In the genomic region with DNA sequence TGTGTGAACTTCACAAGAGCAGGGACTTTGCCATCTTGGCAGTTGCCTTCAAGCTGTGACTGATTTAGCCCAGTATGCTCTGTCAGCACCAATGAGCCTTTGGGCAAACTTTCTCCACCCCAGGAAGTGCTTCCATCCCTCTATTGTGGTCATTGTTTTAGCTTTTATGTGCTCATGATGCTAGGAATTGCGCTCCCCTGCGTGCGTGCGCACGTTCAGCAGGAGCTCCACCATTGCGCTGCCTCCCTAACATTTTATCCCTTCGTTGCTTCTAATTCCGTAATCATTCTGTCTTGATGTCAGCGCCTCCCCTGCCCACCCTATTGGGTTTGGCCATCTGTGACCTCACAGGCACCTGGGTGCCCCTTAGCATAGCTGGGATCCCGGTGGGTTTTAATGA, we compare ENCODE assay signal across 11 mouse cellular contexts. TPM values are rescaled to one million over a fixed set of nuclear protein-coding genes. Genes with fewer than 3 reads are reported as not detected.
DNase-seq lines count a peak whose midpoint lies in the region; ATAC-seq and TF ChIP-seq lines count a peak whose summit lies in the region.
"Had no signal": no experiment of that assay in that cellular context is flagged by ENCODE, and none has a peak within 500 bp of the region (broad histone marks: within the 10 kb centered on the region; RNA-seq: fewer than 3 reads in every experiment).

No protein-coding gene starts in this region.

- H3K27ac ChIP-seq in forebrain, embryonic 11.5 days (ENCODE audit: low read depth, low read length), result no peak overlapping the region
- no peak overlapping the region for H3K27ac ChIP-seq in forebrain, embryonic 14.5 days (ENCODE audit: low read depth, low read length)
- H3K27ac ChIP-seq in midbrain, embryonic 10.5 days (replicated peaks), result no peak overlapping the region
- no peak overlapping the region for H3K27ac ChIP-seq in midbrain, embryonic 16.5 days (ENCODE audit: low read length)
- H3K27ac ChIP-seq in intestine, embryonic 16.5 days (ENCODE audit: low read length), result no peak overlapping the region
- H3K27ac ChIP-seq in small intestine, adult 2 months (ENCODE audit: insufficient read depth, low read depth, low read length), result peak overlapping the region; percentile 94

- H3K36me3 ChIP-seq in forebrain, embryonic 11.5 days (ENCODE audit: control insufficient read depth, insufficient read depth, low read length), result no peaks in the 10 kb centered on the region
- no peaks in the 10 kb centered on the region for H3K36me3 ChIP-seq in forebrain, embryonic 14.5 days (ENCODE audit: control insufficient read depth, insufficient read depth, low read length)
- H3K36me3 ChIP-seq in midbrain, embryonic 10.5 days, result peaks cover 16% of the 10 kb centered on the region
- no peaks in the 10 kb centered on the region for H3K36me3 ChIP-seq in midbrain, embryonic 16.5 days (ENCODE audit: control insufficient read depth, insufficient read depth, low read length)
- peaks cover 4% of the 10 kb centered on the region; the same call in 1 of the 2 replicates for H3K36me3 ChIP-seq in intestine, embryonic 16.5 days (ENCODE audit: control insufficient read depth, insufficient read depth, low read length)
- peaks cover 28% of the 10 kb centered on the region for H3K36me3 ChIP-seq in small intestine, adult 2 months (ENCODE audit: control insufficient read depth, insufficient read depth, low read length)

- TF ChIP-seq POLR2A in small intestine, adult 2 months (IDR thresholded peaks at IDR 0.05; ENCODE audit: low read depth, low read length), result no peak

- no peak for ATAC-seq in forebrain, embryonic 11.5 days (replicated peaks; ENCODE audit: low FRiP score)
- ATAC-seq in forebrain, embryonic 14.5 days, result no peak
- ATAC-seq in midbrain, embryonic 16.5 days, result no peak
- ATAC-seq in intestine, embryonic 16.5 days, result no peak
- ATAC-seq in cerebellum, adult (ENCODE audit: insufficient number of reproducible peaks, low FRiP score, low TSS enrichment), result no peak

- TF ChIP-seq CTCF in small intestine, adult 2 months (IDR thresholded peaks at IDR 0.05; ENCODE audit: extremely low read depth, insufficient read length, insufficient replicate concordance, low read depth, low read length), result no peak

- peak overlapping the region; percentile 89; the same call in 1 of the 2 replicates for H3K4me2 ChIP-seq in forebrain, embryonic 11.5 days (ENCODE audit: low read depth, low read length, severe bottlenecking)
- no peak overlapping the region for H3K4me2 ChIP-seq in forebrain, embryonic 14.5 days (ENCODE audit: low read length)
- H3K4me2 ChIP-seq in midbrain, embryonic 16.5 days (ENCODE audit: low read length), result no peak overlapping the region; the same call in 1 of the 2 replicates
- H3K4me2 ChIP-seq in intestine, embryonic 16.5 days (ENCODE audit: low read depth, low read length), result peak overlapping the region; percentile 78

- H3K27me3 ChIP-seq in forebrain, embryonic 11.5 days (ENCODE audit: control insufficient read depth, insufficient read depth, low read length), result no peaks in the 10 kb centered on the region; the same call in 1 of the 2 replicates
- H3K27me3 ChIP-seq in forebrain, embryonic 14.5 days (replicated peaks; ENCODE audit: control insufficient read depth, insufficient read depth, low read length), result no peaks in the 10 kb centered on the region
- peaks cover 56% of the 10 kb centered on the region for H3K27me3 ChIP-seq in midbrain, embryonic 10.5 days (ENCODE audit: low read depth, poor library complexity, severe bottlenecking)
- no peaks in the 10 kb centered on the region for H3K27me3 ChIP-seq in midbrain, embryonic 16.5 days (ENCODE audit: control insufficient read depth, insufficient read depth, low read depth, low read length)
- no peaks in the 10 kb centered on the region; the same call in 1 of the 2 replicates for H3K27me3 ChIP-seq in intestine, embryonic 16.5 days (replicated peaks; ENCODE audit: control insufficient read depth, insufficient read depth, low read length)
- no peaks in the 10 kb centered on the region for H3K27me3 ChIP-seq in small intestine, adult 2 months (ENCODE audit: control insufficient read depth, insufficient read depth, low read length)

- no peak overlapping the region for H3K4me3 ChIP-seq in forebrain, embryonic 11.5 days (ENCODE audit: low read depth, low read length)
- H3K4me3 ChIP-seq in forebrain, embryonic 14.5 days (ENCODE audit: low read depth, low read length), result no peak overlapping the region
- peak overlapping the region; percentile 75; the same call in 1 of the 2 replicates for H3K4me3 ChIP-seq in midbrain, embryonic 10.5 days
- H3K4me3 ChIP-seq in midbrain, embryonic 16.5 days (ENCODE audit: low read depth, low read length), result no peak overlapping the region
- peak overlapping the region; percentile 77 for H3K4me3 ChIP-seq in intestine, embryonic 16.5 days (ENCODE audit: low read length)
- peak overlapping the region; percentile 77 for H3K4me3 ChIP-seq in small intestine, adult 2 months (ENCODE audit: low read depth, low read length)

- DNase-seq in forebrain, embryonic 11.5 days (ENCODE audit: low spot score), result no peak
- no peak for DNase-seq in forebrain, embryonic 14.5 days (ENCODE audit: low spot score)
- DNase-seq in midbrain, embryonic 10.5 days (ENCODE audit: low spot score), result no peak
- no peak for DNase-seq in adrenal gland, adult 2 months
- DNase-seq: kidney, postnatal 14 days; lung, postnatal 36 days; right cerebral cortex, adult 18-20 months had no signal

- H3K9ac ChIP-seq in forebrain, embryonic 11.5 days (ENCODE audit: low read length), result no peak overlapping the region
- H3K9ac ChIP-seq in forebrain, embryonic 14.5 days (ENCODE audit: low read length), result no peak overlapping the region
- H3K9ac ChIP-seq in midbrain, embryonic 16.5 days (ENCODE audit: low read depth, low read length), result no peak overlapping the region
- H3K9ac ChIP-seq in intestine, embryonic 16.5 days (ENCODE audit: low read depth, low read length), result peak overlapping the region; percentile 87; the same call in 1 of the 2 replicates

- WGBS in forebrain, embryonic 11.5 days, result 95% methylated on average over 10 of the region's 10 CpGs
- 94% methylated on average over 10 of the region's 10 CpGs for WGBS in forebrain, embryonic 14.5 days
- 95% methylated on average over 10 of the region's 10 CpGs for WGBS in midbrain, embryonic 10.5 days
- WGBS in midbrain, embryonic 16.5 days, result 93% methylated on average over 10 of the region's 10 CpGs
- WGBS in intestine, embryonic 16.5 days, result 94% methylated on average over 10 of the region's 10 CpGs
- WGBS in small intestine, adult 2 months, result over 99% methylated on average over 10 of the region's 10 CpGs

- peaks cover 7% of the 10 kb centered on the region; the same call in 1 of the 2 replicates for H3K4me1 ChIP-seq in forebrain, embryonic 11.5 days (replicated peaks; ENCODE audit: control insufficient read depth, insufficient read depth, low read length)
- H3K4me1 ChIP-seq in forebrain, embryonic 14.5 days (ENCODE audit: control insufficient read depth, insufficient read depth, low read length), result peaks cover 7% of the 10 kb centered on the region; the same call in 1 of the 2 replicates
- peaks cover 26% of the 10 kb centered on the region for H3K4me1 ChIP-seq in midbrain, embryonic 10.5 days
- peaks cover 7% of the 10 kb centered on the region for H3K4me1 ChIP-seq in midbrain, embryonic 16.5 days (ENCODE audit: control insufficient read depth, insufficient read depth, low read length)
- peaks cover 16% of the 10 kb centered on the region for H3K4me1 ChIP-seq in intestine, embryonic 16.5 days (ENCODE audit: control insufficient read depth, insufficient read depth, low read length)
- peaks cover 23% of the 10 kb centered on the region for H3K4me1 ChIP-seq in small intestine, adult 2 months (ENCODE audit: control insufficient read depth, insufficient read depth, insufficient read length, low read length)

- no peaks in the 10 kb centered on the region for H3K9me3 ChIP-seq in forebrain, embryonic 11.5 days (ENCODE audit: control insufficient read depth, low read length)
- no peaks in the 10 kb centered on the region for H3K9me3 ChIP-seq in forebrain, embryonic 14.5 days (replicated peaks; ENCODE audit: control insufficient read depth, low read length)
- H3K9me3 ChIP-seq in midbrain, embryonic 10.5 days (replicated peaks), result no peaks in the 10 kb centered on the region
- no peaks in the 10 kb centered on the region for H3K9me3 ChIP-seq in midbrain, embryonic 16.5 days (replicated peaks; ENCODE audit: control insufficient read depth, low read length, poor library complexity, severe bottlenecking)
- no peaks in the 10 kb centered on the region for H3K9me3 ChIP-seq in intestine, embryonic 16.5 days (ENCODE audit: control insufficient read depth, low read length)

RNA-seq across cellular contexts. Expression of a gene that starts 1.3 kb away (rescaled TPM):
- polyA plus RNA-seq in forebrain, embryonic 11.5 days (2014; fragmentation: Nextera tagmentation; extraction: Ambion mirVana), result 14.3 and 15.0 TPM in 2 replicates
- polyA plus RNA-seq in forebrain, embryonic 14.5 days (2014; fragmentation: Nextera tagmentation; extraction: Ambion mirVana), result 11.8 and 12.0 TPM in 2 replicates
- 14.8 and 18.5 TPM in 2 replicates for polyA plus RNA-seq in midbrain, embryonic 10.5 days (2016; fragmentation: Nextera tagmentation; extraction: Ambion mirVana)
- 21.8 and 25.4 TPM in 2 replicates for polyA plus RNA-seq in midbrain, embryonic 16.5 days (2015; fragmentation: Nextera tagmentation; extraction: Ambion mirVana)
- 34.9 and 43.6 TPM in 2 replicates for polyA plus RNA-seq in intestine, embryonic 16.5 days (2015; fragmentation: Nextera tagmentation; extraction: Ambion mirVana)
- 184 and 579 TPM in 2 replicates for polyA plus RNA-seq in small intestine, adult 2 months (2012; rRNA removed)
- total RNA-seq in adrenal gland, adult 2 months (2021), result 100 to 1,000 TPM; 188 to 772 TPM
- 315 and 608 TPM in 2 replicates for polyA plus RNA-seq in adrenal gland, adult 2 months (2012; rRNA removed)

RNA-seq across cellular contexts. Expression of a gene that starts 25.3 kb away (rescaled TPM):
- 10.0 and 11.3 TPM in 2 replicates for polyA plus RNA-seq in forebrain, embryonic 11.5 days (2014; fragmentation: Nextera tagmentation; extraction: Ambion mirVana)
- polyA plus RNA-seq in forebrain, embryonic 14.5 days (2014; fragmentation: Nextera tagmentation; extraction: Ambion mirVana), result 16.1 and 16.2 TPM in 2 replicates
- polyA plus RNA-seq in midbrain, embryonic 10.5 days (2016; fragmentation: Nextera tagmentation; extraction: Ambion mirVana), result 2.2 and 4.7 TPM in 2 replicates
- polyA plus RNA-seq in midbrain, embryonic 16.5 days (2015; fragmentation: Nextera tagmentation; extraction: Ambion mirVana), result 5.8 and 7.7 TPM in 2 replicates
- polyA plus RNA-seq in intestine, embryonic 16.5 days (2015; fragmentation: Nextera tagmentation; extraction: Ambion mirVana), result not detected in 2 replicates
- polyA plus RNA-seq in small intestine, adult 2 months (2012; rRNA removed), result 0.03 TPM in 1 of 2 replicates, not detected in the other
- under 1 TPM; 0.21 to 0.35 TPM for total RNA-seq in adrenal gland, adult 2 months (2021)
- polyA plus RNA-seq in adrenal gland, adult 2 months (2012; rRNA removed), result 0.27 and 0.36 TPM in 2 replicates

RNA-seq across cellular contexts. Expression of a gene that starts 36.8 kb away (rescaled TPM):
- polyA plus RNA-seq in forebrain, embryonic 11.5 days (2014; fragmentation: Nextera tagmentation; extraction: Ambion mirVana), result 3.4 and 3.5 TPM in 2 replicates
- 1.1 and 1.7 TPM in 2 replicates for polyA plus RNA-seq in forebrain, embryonic 14.5 days (2014; fragmentation: Nextera tagmentation; extraction: Ambion mirVana)
- 1.9 and 3.0 TPM in 2 replicates for polyA plus RNA-seq in midbrain, embryonic 10.5 days (2016; fragmentation: Nextera tagmentation; extraction: Ambion mirVana)
- polyA plus RNA-seq in midbrain, embryonic 16.5 days (2015; fragmentation: Nextera tagmentation; extraction: Ambion mirVana), result 0.69 and 1.0 TPM in 2 replicates
- polyA plus RNA-seq in intestine, embryonic 16.5 days (2015; fragmentation: Nextera tagmentation; extraction: Ambion mirVana), result 6.5 and 7.5 TPM in 2 replicates
- 5.6 and 6.4 TPM in 2 replicates for polyA plus RNA-seq in small intestine, adult 2 months (2012; rRNA removed)
- 1 to 10 TPM; 2.8 to 5.7 TPM for total RNA-seq in adrenal gland, adult 2 months (2021)
- polyA plus RNA-seq in adrenal gland, adult 2 months (2012; rRNA removed), result 19.0 and 32.0 TPM in 2 replicates

Comparison
In these comparisons a context has a peak if more than half of its experiments do, and no peak if none do; other contexts are left out.
1. H3K4me2 ChIP-seq: peak in forebrain, embryonic 11.5 days (single experiment) and intestine, embryonic 16.5 days (single experiment); none in forebrain, embryonic 14.5 days (single experiment) and midbrain, embryonic 16.5 days (single experiment).
2. H3K4me3 ChIP-seq: peak in midbrain, embryonic 10.5 days (single experiment), intestine, embryonic 16.5 days (single experiment) and small intestine, adult 2 months (single experiment); none in forebrain, embryonic 11.5 days (single experiment), forebrain, embryonic 14.5 days (single experiment) and midbrain, embryonic 16.5 days (single experiment).